Mouse (Mus musculus) MEL (cell line): ENCODE measurements around the gene Srxn1. TPM values are rescaled to one million over a fixed set of nuclear protein-coding genes. Genes with fewer than 3 reads are reported as not detected.

Source experiments
- DNase-seq: peaks from one replicate; pipeline ENCODE4 v3.0.0; 2011; ENCODE audit warnings: low read depth, low spot score
- H3K27ac ChIP-seq: 2 replicates; pipeline ENCODE4 v1.5.1; 2012; ENCODE audit warnings: low read depth, mild to moderate bottlenecking, control low read depth, low read length, moderate library complexity; ENCODE audit not compliant: control insufficient read depth
- H3K27me3 ChIP-seq, 2 experiments: fragments of 150-350 bp in 1 of 2; sonication (generic) in 1 of 2; 2 replicates each; pipeline ENCODE4 v1.6.1; 2012; ENCODE audit warnings: low read length in 2 of 2, mild to moderate bottlenecking in 2 of 2, improper control_type of control experiment in 1 of 2, moderate library complexity in 1 of 2; ENCODE audit not compliant: insufficient read depth in 2 of 2, control insufficient read depth in 1 of 2
- H3K36me3 ChIP-seq, 2 experiments: 2 replicates each; pipeline ENCODE4 v1.6.1; 2012 to 2014; ENCODE audit warnings: low read length in 2 of 2, improper control_type of control experiment in 1 of 2, inconsistent platforms in 1 of 2, mild to moderate bottlenecking in 1 of 2; ENCODE audit not compliant: insufficient read depth in 2 of 2, control insufficient read depth in 1 of 2
- H3K4me1 ChIP-seq, 2 experiments: fragments of 150-350 bp in 1 of 2; sonication (generic) in 1 of 2; 2 replicates each; pipeline ENCODE4 v1.6.1; 2012; ENCODE audit warnings: low read length in 2 of 2, improper control_type of control experiment in 1 of 2, mild to moderate bottlenecking in 1 of 2; ENCODE audit not compliant: insufficient read depth in 2 of 2, control insufficient read depth in 1 of 2
- H3K4me3 ChIP-seq, 2 experiments: fragments of 150-350 bp in 1 of 2; sonication (generic) in 1 of 2; 2 replicates each; pipeline ENCODE4 v1.5.1; 2012; ENCODE audit warnings: low read depth in 2 of 2, low read length in 2 of 2, mild to moderate bottlenecking in 2 of 2, moderate library complexity in 2 of 2, control low read depth in 1 of 2, improper control_type of control experiment in 1 of 2; ENCODE audit not compliant: control insufficient read depth in 1 of 2, insufficient read depth in 1 of 2
- H3K79me2 ChIP-seq: 2 replicates; pipeline ENCODE4 v1.6.1; 2012; ENCODE audit warnings: mild to moderate bottlenecking, low read length, moderate library complexity; ENCODE audit not compliant: control insufficient read depth, poor library complexity, insufficient read depth
- H3K9ac ChIP-seq: 2 replicates; pipeline ENCODE4 v1.6.1; 2012; ENCODE audit warnings: low read depth, mild to moderate bottlenecking, control low read depth, low read length, moderate library complexity; ENCODE audit not compliant: control insufficient read depth, poor library complexity, severe bottlenecking
- H3K9me3 ChIP-seq: fragments of 150-350 bp; sonication (generic); replicated peaks from 2 replicates; pipeline ENCODE4 v1.6.1; 2012; ENCODE audit warnings: mild to moderate bottlenecking, low read length, improper control_type of control experiment, moderate library complexity; ENCODE audit not compliant: insufficient read depth
- BHLHE40 ChIP-seq: IDR thresholded peaks from 2 replicates; pipeline ENCODE4 v1.6.1; 2012; ENCODE audit warnings: low read depth, mild to moderate bottlenecking, inconsistent platforms, low read length, improper control_type of control experiment, borderline replicate concordance
- CHD1 ChIP-seq: IDR thresholded peaks from 2 replicates; pipeline ENCODE4 v1.6.1; 2012; ENCODE audit warnings: low read depth, mild to moderate bottlenecking, inconsistent platforms, low read length, improper control_type of control experiment
- CHD2 ChIP-seq: IDR thresholded peaks from 2 replicates; pipeline ENCODE4 v1.6.1; 2011; ENCODE audit warnings: low read length, improper control_type of control experiment
- ELF1 ChIP-seq: IDR thresholded peaks from 2 replicates; pipeline ENCODE4 v1.6.1; 2014; ENCODE audit warnings: low read depth, mild to moderate bottlenecking, inconsistent platforms, low read length, improper control_type of control experiment, moderate library complexity
- ETS1 ChIP-seq: IDR thresholded peaks from 2 replicates; pipeline ENCODE4 v1.6.1; 2012; ENCODE audit warnings: low read depth, mild to moderate bottlenecking, inconsistent platforms, low read length, improper control_type of control experiment, moderate library complexity
- GATA1 ChIP-seq: IDR thresholded peaks from 2 replicates; pipeline ENCODE4 v1.6.1; 2011; ENCODE audit warnings: low read depth, low read length, improper control_type of control experiment
- KAT2A ChIP-seq: conservative IDR thresholded peaks from 2 replicates; pipeline ENCODE4 v1.6.1; 2012; ENCODE audit warnings: low read depth, low read length, improper control_type of control experiment, inconsistent platforms
- MAX ChIP-seq: IDR thresholded peaks from 2 replicates; pipeline ENCODE4 v1.6.1; 2011; ENCODE audit warnings: low read length, improper control_type of control experiment
- MAZ ChIP-seq: IDR thresholded peaks from 2 replicates; pipeline ENCODE4 v1.6.1; 2012; ENCODE audit warnings: low read depth, mild to moderate bottlenecking, inconsistent platforms, low read length, improper control_type of control experiment
- MEF2A ChIP-seq: IDR thresholded peaks from 2 replicates; pipeline ENCODE4 v1.6.1; 2014; ENCODE audit warnings: low read depth, mild to moderate bottlenecking, inconsistent platforms, low read length, improper control_type of control experiment; ENCODE audit not compliant: poor library complexity, insufficient replicate concordance, severe bottlenecking; ENCODE audit errors: extremely low read depth
- MXI1 ChIP-seq: IDR thresholded peaks from 2 replicates; pipeline ENCODE4 v1.6.1; 2011; ENCODE audit warnings: mild to moderate bottlenecking, low read depth, low read length, improper control_type of control experiment
- MYC ChIP-seq: IDR thresholded peaks from 2 replicates; pipeline ENCODE4 v1.6.1; 2011; ENCODE audit warnings: low read depth, mild to moderate bottlenecking, low read length, improper control_type of control experiment, moderate library complexity
- NELFE ChIP-seq: IDR thresholded peaks from 2 replicates; pipeline ENCODE4 v1.6.1; 2011; ENCODE audit warnings: low read depth, low read length, improper control_type of control experiment
- RCOR1 ChIP-seq: IDR thresholded peaks from 2 replicates; pipeline ENCODE4 v1.6.1; 2012; ENCODE audit warnings: low read depth, mild to moderate bottlenecking, inconsistent platforms, low read length, improper control_type of control experiment
- SIN3A ChIP-seq: IDR thresholded peaks from 2 replicates; pipeline ENCODE4 v1.6.1; 2012; ENCODE audit warnings: low read length, improper control_type of control experiment, inconsistent platforms
- TBP ChIP-seq: IDR thresholded peaks from 2 replicates; pipeline ENCODE4 v1.8.0; 2011; ENCODE audit warnings: low read depth, low read length, improper control_type of control experiment
- UBTF ChIP-seq: IDR thresholded peaks from 2 replicates; pipeline ENCODE4 v1.6.1; 2012; ENCODE audit warnings: low read depth, mild to moderate bottlenecking, inconsistent platforms, low read length, improper control_type of control experiment, moderate library complexity, borderline replicate concordance; ENCODE audit not compliant: insufficient read depth
- USF1 ChIP-seq: IDR thresholded peaks from 2 replicates; pipeline ENCODE4 v1.6.1; 2014; ENCODE audit warnings: low read depth, mild to moderate bottlenecking, inconsistent platforms, low read length, improper control_type of control experiment, moderate library complexity
- ZC3H11A ChIP-seq: IDR thresholded peaks from 2 replicates; pipeline ENCODE4 v1.6.1; 2012; ENCODE audit warnings: low read depth, mild to moderate bottlenecking, inconsistent platforms, low read length, improper control_type of control experiment
- ZKSCAN1 ChIP-seq: IDR thresholded peaks from 2 replicates; pipeline ENCODE4 v1.6.1; 2012; ENCODE audit warnings: low read depth, mild to moderate bottlenecking, inconsistent platforms, low read length, improper control_type of control experiment, moderate library complexity
- ZMIZ1 ChIP-seq: IDR thresholded peaks from 2 replicates; pipeline ENCODE4 v1.6.1; 2012; ENCODE audit warnings: low read depth, mild to moderate bottlenecking, inconsistent platforms, low read length, improper control_type of control experiment, moderate library complexity
- polyA plus RNA-seq, 2 experiments: library from polyadenylated mRNA; stranded (reverse) in 1 of 2; unstranded in 1 of 2; fragments of >175 nt in 1 of 2; fragments of >200 nt in 1 of 2; gene quantifications; 2 replicates each; pipeline versions ENCODE4 v1.2.1 to v1.2.4; 2012; ENCODE audit warnings: low replicate concordance in 2 of 2, low read depth in 1 of 2; ENCODE audit not compliant: insufficient read length in 2 of 2, insufficient read depth in 1 of 2, missing spikeins in 1 of 2
- total RNA-seq: library from RNA; depleted of rRNA; stranded (reverse); fragments of 300-350 nt; gene quantifications from 2 replicates; pipeline ENCODE4 v1.2.3, GENCODE M21; 2012

Srxn1 gene
- total and polyA plus RNA-seq, 3 experiments, result 31.3 to 48.6 TPM; not detected in 1

DNA sequence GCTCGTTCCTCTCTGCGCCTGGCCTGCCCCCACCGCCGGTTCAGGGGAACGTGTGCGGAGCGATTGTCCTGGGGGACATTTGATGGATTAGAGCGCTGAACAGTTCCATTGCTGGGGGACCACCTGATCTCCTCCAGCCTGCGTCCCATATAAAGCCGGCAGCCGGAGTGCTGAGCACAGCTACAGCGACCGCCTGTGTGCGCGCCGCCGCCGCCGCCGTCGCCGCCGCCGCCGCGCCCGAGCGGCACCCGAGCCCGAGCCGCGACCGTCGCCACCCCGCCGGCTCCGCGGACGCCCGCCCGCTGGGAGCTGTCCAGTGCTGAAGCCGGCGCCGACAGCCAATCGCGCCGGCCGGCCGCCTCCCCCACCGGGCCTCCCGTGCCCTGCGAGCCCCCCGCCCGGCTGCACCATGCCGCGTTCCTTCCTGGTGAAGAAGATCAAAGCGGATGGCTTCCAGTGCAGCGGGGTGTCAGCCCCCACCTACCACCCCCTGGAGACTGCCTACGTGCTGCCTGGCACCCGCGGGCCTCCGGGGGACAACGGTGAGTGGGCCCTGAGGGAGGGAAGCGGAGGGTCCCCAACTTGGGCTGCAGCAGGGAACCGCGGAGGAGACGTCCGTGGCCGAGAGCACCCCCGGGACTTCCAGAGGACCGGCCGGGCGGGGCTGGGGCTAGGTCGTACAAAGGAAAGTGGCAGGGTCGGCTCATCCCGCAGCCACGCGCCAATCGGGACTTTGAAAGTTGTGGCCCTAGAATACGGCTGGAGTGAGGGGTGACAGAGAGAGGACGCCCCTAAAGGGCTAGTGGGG lies 23.5 kb upstream of the Srxn1 start:
- Histone ChIP-seq H3K9me3 (no peaks in the 10 kb centered on the region), H3K4me3 (no peak overlapping the region), H3K27ac (no peak overlapping the region), H3K36me3 (peaks cover 0 to 3% of the 10 kb centered on the region in 2 experiments; a peak in 2 of 4 replicates), H3K79me2 (no peaks in the 10 kb centered on the region), H3K4me1 (peaks cover 0 to 9% of the 10 kb centered on the region in 2 experiments; a peak in 1 of 4 replicates), H3K27me3 (peaks cover 2 to 6% of the 10 kb centered on the region in 2 experiments; a peak in 3 of 4 replicates), H3K9ac (no peak overlapping the region)
- peak; percentile 39 for DNase-seq
- TF ChIP-seq MAZ (peak; percentile 43; the same call in 1 of the 2 replicates), MXI1 (peak; percentile 52), KAT2A (no peak), USF1 (no peak), MYC (no peak), ETS1 (no peak), TBP (no peak), GATA1 (no peak), BHLHE40 (no peak), UBTF (0 out of 2 replicates have a peak, but pooled peaks have one; percentile 65)

DNA sequence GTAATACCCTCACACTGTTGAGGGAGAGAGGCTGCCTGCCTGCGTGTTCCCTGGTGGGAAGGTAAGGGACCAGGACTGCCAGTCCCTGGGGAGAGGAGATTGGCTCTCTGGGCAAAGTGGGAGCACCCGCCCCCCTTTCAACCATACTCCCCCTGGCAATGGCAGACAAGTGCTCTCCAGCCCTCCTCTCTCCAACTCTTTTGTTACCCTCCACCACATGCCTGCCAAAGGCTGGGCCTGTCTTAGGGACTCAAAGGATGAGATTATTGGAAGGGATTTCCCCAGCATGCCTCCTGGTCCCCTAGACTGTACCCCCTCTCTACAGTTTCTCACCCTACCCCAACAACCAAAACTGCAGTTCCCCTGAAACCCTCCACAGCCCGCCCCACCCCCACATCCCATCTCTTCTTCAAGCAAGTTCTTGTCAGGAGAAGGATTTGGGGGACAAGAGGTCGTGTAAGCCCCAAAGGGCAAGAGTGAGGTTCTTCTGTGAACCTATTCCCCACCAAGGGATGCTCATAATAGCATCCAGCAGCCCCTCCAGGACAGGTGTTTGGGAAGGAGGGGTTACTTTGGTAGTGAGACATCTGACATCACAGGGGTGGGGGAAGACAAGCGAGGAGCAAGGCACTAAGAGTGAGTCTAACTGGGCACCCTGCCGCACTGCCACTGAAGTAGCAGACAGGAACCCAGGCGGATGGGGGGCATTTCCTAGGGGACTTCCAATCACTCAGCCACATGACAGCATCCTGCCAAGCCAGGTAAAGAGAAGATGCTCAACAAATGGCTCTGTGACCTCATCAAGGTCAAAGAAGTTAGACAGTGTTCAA lies 22.6 kb upstream of the Srxn1 start:
- no peaks in the 10 kb centered on the region for H3K79me2 ChIP-seq
- H3K4me3 ChIP-seq, result no peak overlapping the region
- no peaks in the 10 kb centered on the region for H3K9me3 ChIP-seq
- peaks cover 0 to 3% of the 10 kb centered on the region in 2 experiments; a peak in 2 of 4 replicates for H3K36me3 ChIP-seq
- no peak for DNase-seq
- no peak overlapping the region for H3K27ac ChIP-seq
- no peak for TF ChIP-seq SIN3A
- peaks cover 0 to 3% of the 10 kb centered on the region in 2 experiments; a peak in 2 of 4 replicates for H3K27me3 ChIP-seq
- H3K4me1 ChIP-seq, result peaks cover 0 to 9% of the 10 kb centered on the region in 2 experiments; a peak in 1 of 4 replicates
- no peak overlapping the region for H3K9ac ChIP-seq

DNA sequence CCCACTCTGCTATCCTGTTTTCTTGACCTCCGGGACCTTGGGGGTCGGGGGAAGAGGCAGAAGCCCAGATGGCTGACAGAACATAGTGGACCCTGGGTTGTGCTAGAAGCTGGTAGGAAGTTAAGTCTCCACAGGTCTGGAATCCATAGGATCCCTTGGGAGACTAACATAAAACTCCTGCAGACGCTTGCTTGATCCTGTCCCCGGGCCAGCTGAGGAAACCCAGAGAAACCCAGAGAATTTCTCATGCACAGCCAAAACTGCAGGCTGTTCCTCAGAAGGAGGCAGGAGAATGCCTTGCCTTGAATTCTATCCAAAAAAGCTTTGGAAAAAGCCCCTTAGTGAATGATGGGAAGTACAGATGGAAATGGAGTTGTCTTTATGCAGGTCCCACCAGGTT lies 21.9 kb upstream of the Srxn1 start:
- Histone ChIP-seq H3K9ac (no peak overlapping the region), H3K9me3 (no peaks in the 10 kb centered on the region), H3K79me2 (no peaks in the 10 kb centered on the region), H3K36me3 (peaks cover 0 to 3% of the 10 kb centered on the region in 2 experiments; a peak in 2 of 4 replicates), H3K4me1 (peaks cover 0 to 9% of the 10 kb centered on the region in 2 experiments; a peak in 1 of 4 replicates), H3K4me3 (no peak overlapping the region), H3K27me3 (peaks cover 0 to 3% of the 10 kb centered on the region in 2 experiments; a peak in 2 of 4 replicates), H3K27ac (no peak overlapping the region)
- no peak for DNase-seq
- TF ChIP-seq CHD1, result no peak
- no peak for TF ChIP-seq RCOR1
- no peak for TF ChIP-seq ZC3H11A
- no peak for TF ChIP-seq MXI1
- no peak for TF ChIP-seq MYC
- no peak for TF ChIP-seq ZKSCAN1
- TF ChIP-seq CHD2, result no peak
- no peak for TF ChIP-seq BHLHE40
- no peak for TF ChIP-seq MAX
- TF ChIP-seq GATA1, result no peak
- TF ChIP-seq MEF2A, result no peak
- TF ChIP-seq ZMIZ1, result no peak
- no peak for TF ChIP-seq UBTF
- no peak for TF ChIP-seq NELFE
- no peak for TF ChIP-seq ELF1
- no peak for TF ChIP-seq MAZ
